Mouse (Mus musculus): ENCODE data around the gene Lce3c. TPM values are rescaled to one million over a fixed set of nuclear protein-coding genes. Genes with fewer than 3 reads are reported as not detected.

Gene Lce3c
- not detected in 2 replicates for polyA plus RNA-seq (2015; fragmentation: Nextera tagmentation; extraction: Ambion mirVana)

DNA sequence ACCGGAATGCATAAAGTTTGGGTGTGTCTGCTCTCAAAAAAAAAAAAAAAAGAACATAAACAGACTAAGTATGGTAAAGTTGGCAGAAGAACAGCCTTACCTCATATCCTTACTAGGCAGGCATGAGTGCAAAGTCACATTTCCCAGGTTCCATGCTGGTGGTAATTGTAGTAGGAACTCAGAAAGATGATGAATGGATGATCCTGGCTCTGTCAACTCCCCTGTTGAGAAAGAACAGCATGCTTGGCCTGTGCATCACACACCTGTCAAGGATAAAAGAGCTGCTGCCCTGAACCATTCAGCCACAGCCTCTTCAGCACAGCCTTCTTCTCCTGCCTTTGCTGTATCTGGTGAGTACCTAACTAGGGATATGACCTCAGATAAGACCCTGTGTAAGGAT is at the start of gene Lce3c:
Lce3c (plus strand) TSS at position 301 of the 400 bp plus-strand sequence.
- Histone ChIP-seq H3K9ac (no peak within 1 kb of the TSS), H3K9me3 (replicated peaks) (no peaks in the 10 kb centered on the region), H3K27ac (replicated peaks) (no peak within 1 kb of the TSS), H3K4me2 (no peak within 1 kb of the TSS), H3K27me3 (no peaks in the 10 kb centered on the region), H3K4me1 (replicated peaks) (no peaks in the 10 kb centered on the region), H3K4me3 (replicated peaks) (no peak within 1 kb of the TSS), H3K36me3 (replicated peaks) (no peaks in the 10 kb centered on the region)
- no peak for ATAC-seq (ENCODE audit: insufficient read depth)
- WGBS (ENCODE audit: insufficient replicate concordance) = 52% methylated on average over 1 of the region's 1 CpGs

DNA sequence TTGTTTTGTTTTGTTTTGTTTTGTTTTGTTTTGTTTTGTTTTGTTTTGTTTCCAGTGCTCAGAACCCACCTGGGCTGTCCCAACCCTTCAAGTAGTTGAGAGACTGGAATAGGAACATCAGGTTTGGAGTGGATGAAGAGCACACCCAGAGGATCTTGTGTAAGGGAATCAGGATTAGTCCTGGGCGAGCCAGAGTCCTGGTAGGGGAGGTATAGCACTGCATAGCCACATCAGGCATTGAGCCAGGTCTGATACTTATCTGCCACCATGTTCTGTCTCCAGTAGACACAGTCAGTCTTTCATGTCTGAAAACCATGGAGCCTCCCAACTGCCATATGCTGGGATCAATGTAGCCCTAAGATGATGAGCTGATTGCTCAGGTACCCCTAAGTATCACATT is 49.8 kb upstream of the Lce3c start:
- ATAC-seq (ENCODE audit: insufficient read depth) = no peak
- no peaks in the 10 kb centered on the region for H3K36me3 ChIP-seq (replicated peaks)
- no peak overlapping the region for H3K27ac ChIP-seq (replicated peaks)
- H3K27me3 ChIP-seq = no peaks in the 10 kb centered on the region
- H3K4me3 ChIP-seq (replicated peaks) = no peak overlapping the region
- no peak overlapping the region for H3K4me2 ChIP-seq
- 26% methylated on average over 1 of the region's 1 CpGs for WGBS (ENCODE audit: insufficient replicate concordance)
- H3K9me3 ChIP-seq (replicated peaks) = no peaks in the 10 kb centered on the region
- no peak overlapping the region for H3K9ac ChIP-seq
- no peaks in the 10 kb centered on the region for H3K4me1 ChIP-seq (replicated peaks)

DNA sequence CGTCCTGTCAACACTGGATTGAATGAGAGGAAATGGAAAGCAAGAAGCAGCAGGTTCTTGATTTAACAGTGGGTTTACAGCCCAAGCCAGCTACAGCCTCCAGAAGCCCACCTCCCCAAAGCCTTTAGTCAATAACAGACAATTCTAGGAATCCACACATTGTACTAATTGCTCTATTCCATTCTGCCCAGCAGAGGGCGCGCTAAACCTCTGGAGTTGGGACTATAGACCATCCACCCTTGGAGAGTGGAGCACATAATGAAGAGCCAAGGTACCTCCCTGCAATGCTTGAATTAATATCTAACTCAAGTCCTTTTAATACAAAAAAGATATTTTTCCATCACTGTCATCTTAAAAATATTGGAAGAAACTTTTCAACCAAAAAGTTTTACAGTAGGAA is 41.3 kb upstream of the Lce3c start:
- Histone ChIP-seq H3K27me3 (no peaks in the 10 kb centered on the region), H3K4me3 (replicated peaks) (no peak overlapping the region), H3K36me3 (replicated peaks) (no peaks in the 10 kb centered on the region), H3K4me1 (replicated peaks) (no peaks in the 10 kb centered on the region), H3K27ac (replicated peaks) (no peak overlapping the region), H3K4me2 (no peak overlapping the region), H3K9ac (no peak overlapping the region), H3K9me3 (replicated peaks) (no peaks in the 10 kb centered on the region)
- WGBS (ENCODE audit: insufficient replicate concordance) = 12% methylated on average over 3 of the region's 3 CpGs
- ATAC-seq (ENCODE audit: insufficient read depth) = no peak

DNA sequence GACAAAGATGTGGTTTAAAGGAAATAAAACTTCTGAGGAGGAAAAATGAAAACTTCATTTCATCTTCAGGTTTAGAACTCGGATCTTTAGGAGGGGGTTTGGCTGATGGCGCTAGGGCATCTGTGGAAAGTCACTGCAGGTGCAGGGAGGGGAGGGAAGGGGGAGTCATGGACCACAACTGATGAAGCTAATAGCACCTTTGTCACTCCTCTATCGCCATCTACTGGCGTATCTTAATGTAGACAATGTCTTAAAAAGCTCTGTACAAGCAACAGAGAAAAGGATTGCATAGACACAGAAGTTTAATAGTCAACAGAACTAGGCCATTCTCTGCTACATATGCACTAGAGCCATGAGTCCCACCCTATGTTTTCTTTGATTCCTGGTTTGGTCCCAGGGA is 40.6 kb upstream of the Lce3c start:
- H3K4me1 ChIP-seq (replicated peaks) = no peaks in the 10 kb centered on the region
- no peaks in the 10 kb centered on the region for H3K27me3 ChIP-seq
- no peak overlapping the region for H3K9ac ChIP-seq
- 20% methylated on average over 4 of the region's 4 CpGs for WGBS (ENCODE audit: insufficient replicate concordance)
- no peak overlapping the region for H3K4me2 ChIP-seq
- H3K36me3 ChIP-seq (replicated peaks) = no peaks in the 10 kb centered on the region
- H3K9me3 ChIP-seq (replicated peaks) = no peaks in the 10 kb centered on the region
- no peak for ATAC-seq (ENCODE audit: insufficient read depth)
- H3K4me3 ChIP-seq (replicated peaks) = no peak overlapping the region
- no peak overlapping the region for H3K27ac ChIP-seq (replicated peaks)

DNA sequence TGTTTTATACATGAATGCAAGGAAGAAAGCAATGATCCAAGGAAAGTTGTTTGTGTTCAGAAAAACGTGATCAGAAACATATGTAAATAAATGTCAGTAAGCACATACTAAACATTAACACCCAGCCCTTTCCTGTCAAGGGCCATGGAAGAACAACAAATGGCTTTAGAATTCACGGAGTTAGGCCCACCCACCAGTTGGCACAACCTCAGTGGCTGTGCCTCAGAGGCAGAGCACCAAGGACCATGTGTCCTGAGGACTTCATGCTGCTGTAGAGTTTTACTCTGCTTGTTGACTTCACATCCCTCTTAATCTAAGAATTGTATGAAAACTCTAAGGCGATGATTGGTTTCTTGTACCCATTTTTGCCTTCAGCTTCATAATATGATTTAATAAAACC is 39.1 kb upstream of the Lce3c start:
- no peak overlapping the region for H3K27ac ChIP-seq (replicated peaks)
- no peaks in the 10 kb centered on the region for H3K4me1 ChIP-seq (replicated peaks)
- no peaks in the 10 kb centered on the region for H3K36me3 ChIP-seq (replicated peaks)
- no peak for ATAC-seq (ENCODE audit: insufficient read depth)
- no peak overlapping the region for H3K4me3 ChIP-seq (replicated peaks)
- H3K27me3 ChIP-seq = no peaks in the 10 kb centered on the region
- 36% methylated on average over 3 of the region's 3 CpGs for WGBS (ENCODE audit: insufficient replicate concordance)
- no peak overlapping the region for H3K9ac ChIP-seq
- H3K9me3 ChIP-seq (replicated peaks) = no peaks in the 10 kb centered on the region
- H3K4me2 ChIP-seq = no peak overlapping the region

DNA sequence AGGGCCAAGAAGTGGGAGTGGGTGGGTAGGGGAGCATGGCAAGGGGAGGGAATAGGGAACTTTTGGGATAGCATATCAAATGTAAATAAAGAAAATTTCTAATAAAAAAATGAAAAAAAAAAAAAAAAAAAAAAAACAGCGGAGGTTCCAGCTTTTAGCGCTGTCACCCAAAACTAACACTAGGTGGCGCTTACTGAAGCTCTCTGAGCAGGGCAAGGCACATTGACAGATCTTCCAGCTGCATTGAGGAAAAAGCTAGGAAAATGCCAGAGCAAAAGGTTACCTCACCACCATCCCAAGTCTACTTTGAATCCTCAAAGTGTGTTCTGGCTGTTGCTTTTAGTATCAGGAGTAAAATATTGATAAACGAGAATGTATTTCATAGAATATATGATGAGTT is 36.7 kb upstream of the Lce3c start:
- Histone ChIP-seq H3K36me3 (replicated peaks) (no peaks in the 10 kb centered on the region), H3K9me3 (replicated peaks) (no peaks in the 10 kb centered on the region), H3K4me3 (replicated peaks) (no peak overlapping the region), H3K27me3 (no peaks in the 10 kb centered on the region), H3K4me2 (no peak overlapping the region), H3K9ac (no peak overlapping the region), H3K4me1 (replicated peaks) (no peaks in the 10 kb centered on the region), H3K27ac (replicated peaks) (no peak overlapping the region)
- WGBS (ENCODE audit: insufficient replicate concordance) = 18% methylated on average over 4 of the region's 4 CpGs
- ATAC-seq (ENCODE audit: insufficient read depth) = no peak

DNA sequence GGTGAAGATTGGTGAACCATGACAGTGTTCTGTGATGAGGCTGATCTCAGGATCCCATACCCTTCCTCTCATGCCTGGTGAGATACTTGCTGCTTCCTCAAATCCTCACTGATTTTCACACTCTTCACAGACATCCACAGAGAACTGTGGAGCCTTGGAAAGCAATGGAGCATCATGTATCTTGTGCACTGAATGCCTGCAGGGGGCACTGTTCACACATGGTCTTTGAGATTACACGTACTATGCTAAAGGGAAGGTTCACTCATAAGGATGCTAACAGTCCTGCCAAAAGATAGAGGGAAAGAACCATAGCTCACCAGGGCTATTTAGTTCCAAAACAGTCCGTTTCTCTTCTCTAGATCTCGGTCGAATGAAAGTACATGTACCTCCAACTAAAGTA is 23.9 kb upstream of the Lce3c start:
- 41% methylated on average over 4 of the region's 4 CpGs for WGBS (ENCODE audit: insufficient replicate concordance)
- Histone ChIP-seq H3K27ac (replicated peaks) (no peak overlapping the region), H3K4me2 (no peak overlapping the region), H3K9me3 (replicated peaks) (no peaks in the 10 kb centered on the region), H3K36me3 (replicated peaks) (no peaks in the 10 kb centered on the region), H3K9ac (no peak overlapping the region), H3K4me3 (replicated peaks) (no peak overlapping the region), H3K27me3 (no peaks in the 10 kb centered on the region), H3K4me1 (replicated peaks) (no peaks in the 10 kb centered on the region)
- no peak for ATAC-seq (ENCODE audit: insufficient read depth)

DNA sequence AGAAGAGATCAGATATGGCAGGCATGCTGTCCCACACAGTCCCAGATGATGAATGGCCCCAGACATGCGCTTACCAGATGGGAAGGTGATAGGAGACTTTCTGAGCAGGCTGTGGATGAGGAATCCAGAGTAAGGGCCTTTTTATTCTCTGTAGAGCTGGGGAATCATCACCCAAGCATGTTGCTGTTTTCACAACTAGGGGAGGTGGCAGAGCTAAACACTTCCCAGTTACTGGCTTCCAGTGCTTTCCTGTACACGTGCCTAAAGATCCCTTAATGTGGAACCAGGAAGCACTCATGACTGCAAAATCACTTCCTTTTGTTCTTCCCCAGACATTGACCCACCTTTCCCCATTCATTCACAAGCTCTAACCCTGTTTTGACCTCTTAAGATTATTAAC is 18.2 kb upstream of the Lce3c start, which contains the start of gene Lce3a:
Lce3a (minus strand) TSS at position 101 of the 400 bp plus-strand sequence.
- Histone ChIP-seq H3K9me3 (replicated peaks) (no peaks in the 10 kb centered on the region), H3K9ac (no peak within 1 kb of the TSS), H3K4me3 (replicated peaks) (no peak within 1 kb of the TSS), H3K27me3 (no peaks in the 10 kb centered on the region), H3K4me1 (replicated peaks) (no peaks in the 10 kb centered on the region), H3K4me2 (no peak within 1 kb of the TSS), H3K36me3 (replicated peaks) (no peaks in the 10 kb centered on the region), H3K27ac (replicated peaks) (no peak within 1 kb of the TSS)
- ATAC-seq (ENCODE audit: insufficient read depth) = no peak
- WGBS (ENCODE audit: insufficient replicate concordance) = 32% methylated on average over 2 of the region's 2 CpGs

DNA sequence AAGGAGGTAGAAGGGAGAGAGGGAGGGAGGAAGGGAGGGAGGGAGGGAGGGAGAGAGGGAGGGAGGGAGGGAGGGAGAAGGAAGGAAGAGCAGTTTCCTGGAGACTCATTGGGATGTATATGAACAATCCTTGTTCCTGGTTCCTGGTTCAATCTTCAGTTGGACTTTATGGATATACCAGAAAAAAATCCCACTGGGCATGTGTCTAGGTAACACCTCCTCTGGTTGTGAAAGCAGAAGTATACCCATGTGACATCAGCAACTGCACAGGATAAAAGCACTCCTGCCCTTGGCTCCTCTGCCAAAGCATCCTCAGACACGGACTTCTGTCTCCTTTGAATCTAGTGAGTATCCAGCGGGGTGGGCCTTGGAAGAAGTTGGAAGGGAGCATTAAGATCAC is 11.6 kb upstream of the Lce3c start, which contains the start of gene Lce3b:
Lce3b (plus strand) TSS at position 301 of the 400 bp plus-strand sequence.
- H3K9ac ChIP-seq = no peak within 1 kb of the TSS
- no peaks in the 10 kb centered on the region for H3K36me3 ChIP-seq (replicated peaks)
- 37% methylated on average over 2 of the region's 2 CpGs for WGBS (ENCODE audit: insufficient replicate concordance)
- H3K4me1 ChIP-seq (replicated peaks) = no peaks in the 10 kb centered on the region
- H3K9me3 ChIP-seq (replicated peaks) = no peaks in the 10 kb centered on the region
- no peak within 1 kb of the TSS for H3K4me2 ChIP-seq
- no peak for ATAC-seq (ENCODE audit: insufficient read depth)
- H3K27me3 ChIP-seq = no peaks in the 10 kb centered on the region
- H3K4me3 ChIP-seq (replicated peaks) = no peak within 1 kb of the TSS
- H3K27ac ChIP-seq (replicated peaks) = no peak within 1 kb of the TSS

DNA sequence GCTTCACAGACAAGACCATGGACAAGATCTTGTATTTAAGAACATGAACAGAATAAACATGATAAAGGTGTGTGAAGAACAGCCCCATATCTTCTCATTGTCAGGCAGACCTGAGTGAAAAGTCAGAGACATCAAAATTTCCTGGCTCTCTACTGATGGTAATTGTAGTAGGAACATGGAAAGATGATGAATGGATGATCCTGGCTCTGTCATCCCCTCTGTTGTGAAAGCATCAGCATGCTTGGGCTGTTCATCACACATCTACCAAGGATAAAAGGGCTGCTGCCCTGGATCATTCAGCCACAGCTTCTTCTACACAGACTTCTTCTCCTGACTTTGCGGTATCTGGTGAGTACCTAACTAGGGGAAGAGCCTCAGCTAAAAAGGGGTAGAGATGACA is 12.8 kb downstream of the Lce3c start, which contains the start of gene Lce3d:
Lce3d (plus strand) TSS at position 301 of the 400 bp plus-strand sequence.
- no peak within 1 kb of the TSS for H3K4me2 ChIP-seq
- H3K9ac ChIP-seq = no peak within 1 kb of the TSS
- H3K4me1 ChIP-seq (replicated peaks) = no peaks in the 10 kb centered on the region
- 54% methylated on average over 1 of the region's 1 CpGs for WGBS (ENCODE audit: insufficient replicate concordance)
- no peak within 1 kb of the TSS for H3K4me3 ChIP-seq (replicated peaks)
- no peaks in the 10 kb centered on the region for H3K9me3 ChIP-seq (replicated peaks)
- ATAC-seq (ENCODE audit: insufficient read depth) = no peak
- H3K27ac ChIP-seq (replicated peaks) = no peak within 1 kb of the TSS
- H3K27me3 ChIP-seq = no peaks in the 10 kb centered on the region
- H3K36me3 ChIP-seq (replicated peaks) = no peaks in the 10 kb centered on the region

DNA sequence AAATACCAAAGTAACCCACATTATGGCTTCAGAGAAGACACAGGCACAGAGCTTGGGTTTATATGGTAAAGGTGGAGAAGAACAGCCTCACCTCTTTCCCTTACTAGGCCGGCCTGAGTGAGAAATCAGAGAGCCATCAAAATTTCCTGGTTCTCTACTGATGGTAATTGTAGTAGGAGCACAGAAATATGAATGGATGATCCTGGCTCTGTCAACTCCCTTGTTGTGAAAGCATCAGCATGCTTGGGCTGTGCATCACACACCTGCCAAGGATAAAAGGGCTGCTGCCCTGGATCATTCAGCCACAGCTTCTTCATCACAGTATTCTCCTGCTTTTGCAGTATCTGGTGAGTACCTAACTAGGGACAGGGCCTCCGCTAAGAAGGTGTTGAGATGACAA is 22.5 kb downstream of the Lce3c start, which contains the start of gene Lce3e:
Lce3e (plus strand) TSS at position 301 of the 400 bp plus-strand sequence.
- no peaks in the 10 kb centered on the region for H3K9me3 ChIP-seq (replicated peaks)
- no peak within 1 kb of the TSS for H3K4me2 ChIP-seq
- ATAC-seq (ENCODE audit: insufficient read depth) = no peak
- no peak within 1 kb of the TSS for H3K9ac ChIP-seq
- H3K4me1 ChIP-seq (replicated peaks) = no peaks in the 10 kb centered on the region
- H3K27ac ChIP-seq (replicated peaks) = no peak within 1 kb of the TSS
- H3K27me3 ChIP-seq = no peaks in the 10 kb centered on the region
- H3K36me3 ChIP-seq (replicated peaks) = no peaks in the 10 kb centered on the region
- no peak within 1 kb of the TSS for H3K4me3 ChIP-seq (replicated peaks)
- 63% methylated on average over 2 of the region's 2 CpGs for WGBS (ENCODE audit: insufficient replicate concordance)

DNA sequence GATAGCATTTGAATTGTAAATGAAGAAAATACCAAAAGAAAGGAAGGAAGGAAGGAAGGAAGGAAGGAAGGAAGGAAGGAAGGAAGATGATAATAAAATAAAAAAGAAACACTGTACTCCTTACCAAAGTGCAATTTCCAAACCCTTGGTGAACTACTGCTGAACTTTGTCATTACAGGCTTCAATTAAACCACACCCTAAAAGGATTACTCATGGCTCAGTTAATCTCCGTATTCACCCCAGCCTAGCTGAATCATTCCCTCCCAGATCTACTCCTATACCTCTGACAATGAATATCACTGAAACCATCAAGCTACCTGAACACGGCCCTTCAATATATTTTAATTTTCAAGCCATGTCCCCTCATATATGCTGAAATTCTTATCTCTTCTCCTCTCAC is 34.2 kb downstream of the Lce3c start:
- ATAC-seq (ENCODE audit: insufficient read depth) = no peak
- Histone ChIP-seq H3K4me3 (replicated peaks) (no peak overlapping the region), H3K4me1 (replicated peaks) (no peaks in the 10 kb centered on the region), H3K4me2 (no peak overlapping the region), H3K9ac (no peak overlapping the region), H3K9me3 (replicated peaks) (no peaks in the 10 kb centered on the region), H3K27me3 (no peaks in the 10 kb centered on the region), H3K27ac (replicated peaks) (no peak overlapping the region), H3K36me3 (replicated peaks) (no peaks in the 10 kb centered on the region)
- WGBS (ENCODE audit: insufficient replicate concordance) = 61% methylated on average over 2 of the region's 2 CpGs
